Mouse (Mus musculus) MEL (cell line): ENCODE data around the gene Rffl. TPM values are rescaled to one million over a fixed set of nuclear protein-coding genes. Genes with fewer than 3 reads are reported as not detected.
A peak's percentile ranks its signal among the peaks of the same experiment; 100 is the strongest.

Experiments used
- DNase-seq: peaks from one replicate; pipeline ENCODE4 v3.0.0; 2011; ENCODE audit warnings: low read depth, low spot score
- H3K27ac ChIP-seq: 2 replicates; pipeline ENCODE4 v1.5.1; 2012; ENCODE audit warnings: low read depth, mild to moderate bottlenecking, control low read depth, low read length, moderate library complexity; ENCODE audit not compliant: control insufficient read depth
- H3K27me3 ChIP-seq, 2 experiments: fragments of 150-350 bp in 1 of 2; sonication (generic) in 1 of 2; 2 replicates each; pipeline ENCODE4 v1.6.1; 2012; ENCODE audit warnings: low read length in 2 of 2, mild to moderate bottlenecking in 2 of 2, improper control_type of control experiment in 1 of 2, moderate library complexity in 1 of 2; ENCODE audit not compliant: insufficient read depth in 2 of 2, control insufficient read depth in 1 of 2
- H3K36me3 ChIP-seq, 2 experiments: 2 replicates each; pipeline ENCODE4 v1.6.1; 2012 to 2014; ENCODE audit warnings: low read length in 2 of 2, improper control_type of control experiment in 1 of 2, inconsistent platforms in 1 of 2, mild to moderate bottlenecking in 1 of 2; ENCODE audit not compliant: insufficient read depth in 2 of 2, control insufficient read depth in 1 of 2
- H3K4me1 ChIP-seq, 2 experiments: fragments of 150-350 bp in 1 of 2; sonication (generic) in 1 of 2; 2 replicates each; pipeline ENCODE4 v1.6.1; 2012; ENCODE audit warnings: low read length in 2 of 2, improper control_type of control experiment in 1 of 2, mild to moderate bottlenecking in 1 of 2; ENCODE audit not compliant: insufficient read depth in 2 of 2, control insufficient read depth in 1 of 2
- H3K4me3 ChIP-seq, 2 experiments: fragments of 150-350 bp in 1 of 2; sonication (generic) in 1 of 2; 2 replicates each; pipeline ENCODE4 v1.5.1; 2012; ENCODE audit warnings: low read depth in 2 of 2, low read length in 2 of 2, mild to moderate bottlenecking in 2 of 2, moderate library complexity in 2 of 2, control low read depth in 1 of 2, improper control_type of control experiment in 1 of 2; ENCODE audit not compliant: control insufficient read depth in 1 of 2, insufficient read depth in 1 of 2
- H3K79me2 ChIP-seq: 2 replicates; pipeline ENCODE4 v1.6.1; 2012; ENCODE audit warnings: mild to moderate bottlenecking, low read length, moderate library complexity; ENCODE audit not compliant: control insufficient read depth, poor library complexity, insufficient read depth
- H3K9ac ChIP-seq: 2 replicates; pipeline ENCODE4 v1.6.1; 2012; ENCODE audit warnings: low read depth, mild to moderate bottlenecking, control low read depth, low read length, moderate library complexity; ENCODE audit not compliant: control insufficient read depth, poor library complexity, severe bottlenecking
- H3K9me3 ChIP-seq: fragments of 150-350 bp; sonication (generic); replicated peaks from 2 replicates; pipeline ENCODE4 v1.6.1; 2012; ENCODE audit warnings: mild to moderate bottlenecking, low read length, improper control_type of control experiment, moderate library complexity; ENCODE audit not compliant: insufficient read depth
- CHD1 ChIP-seq: IDR thresholded peaks from 2 replicates; pipeline ENCODE4 v1.6.1; 2012; ENCODE audit warnings: low read depth, mild to moderate bottlenecking, inconsistent platforms, low read length, improper control_type of control experiment
- CHD2 ChIP-seq: IDR thresholded peaks from 2 replicates; pipeline ENCODE4 v1.6.1; 2011; ENCODE audit warnings: low read length, improper control_type of control experiment
- CTCF ChIP-seq, 3 experiments: IDR thresholded peaks in 2 of 3; conservative IDR thresholded peaks in 1 of 3; 2 replicates each; pipeline ENCODE4 v1.5.1; 2011 to 2012; ENCODE audit warnings: low read length in 3 of 3, low read depth in 2 of 3, mild to moderate bottlenecking in 2 of 3, improper control_type of control experiment in 1 of 3, inconsistent platforms in 1 of 3, mixed read lengths in 1 of 3, moderate library complexity in 1 of 3; ENCODE audit not compliant: control insufficient read depth in 1 of 3, insufficient read depth in 1 of 3, poor library complexity in 1 of 3, severe bottlenecking in 1 of 3
- E2F4 ChIP-seq: IDR thresholded peaks from 2 replicates; pipeline ENCODE4 v1.6.1; 2011; ENCODE audit warnings: low read depth, low read length, improper control_type of control experiment, borderline replicate concordance
- EP300 ChIP-seq, 2 experiments: IDR thresholded peaks; 2 replicates each; pipeline ENCODE4 v1.6.1; 2011; ENCODE audit warnings: improper control_type of control experiment in 2 of 2, low read length in 2 of 2, low read depth in 1 of 2, mild to moderate bottlenecking in 1 of 2
- ETS1 ChIP-seq: IDR thresholded peaks from 2 replicates; pipeline ENCODE4 v1.6.1; 2012; ENCODE audit warnings: low read depth, mild to moderate bottlenecking, inconsistent platforms, low read length, improper control_type of control experiment, moderate library complexity
- GATA1 ChIP-seq: IDR thresholded peaks from 2 replicates; pipeline ENCODE4 v1.6.1; 2011; ENCODE audit warnings: low read depth, low read length, improper control_type of control experiment
- HCFC1 ChIP-seq: IDR thresholded peaks from 2 replicates; pipeline ENCODE4 v1.6.1; 2012; ENCODE audit warnings: low read depth, mild to moderate bottlenecking, inconsistent platforms, low read length, improper control_type of control experiment, moderate library complexity
- KAT2A ChIP-seq: conservative IDR thresholded peaks from 2 replicates; pipeline ENCODE4 v1.6.1; 2012; ENCODE audit warnings: low read depth, low read length, improper control_type of control experiment, inconsistent platforms
- MAFK ChIP-seq: IDR thresholded peaks from 2 replicates; pipeline ENCODE4 v1.6.1; 2011; ENCODE audit warnings: low read depth, mild to moderate bottlenecking, low read length, improper control_type of control experiment, borderline replicate concordance
- MAX ChIP-seq: IDR thresholded peaks from 2 replicates; pipeline ENCODE4 v1.6.1; 2011; ENCODE audit warnings: low read length, improper control_type of control experiment
- MEF2A ChIP-seq: IDR thresholded peaks from 2 replicates; pipeline ENCODE4 v1.6.1; 2014; ENCODE audit warnings: low read depth, mild to moderate bottlenecking, inconsistent platforms, low read length, improper control_type of control experiment; ENCODE audit not compliant: poor library complexity, insufficient replicate concordance, severe bottlenecking; ENCODE audit errors: extremely low read depth
- MXI1 ChIP-seq: IDR thresholded peaks from 2 replicates; pipeline ENCODE4 v1.6.1; 2011; ENCODE audit warnings: mild to moderate bottlenecking, low read depth, low read length, improper control_type of control experiment
- MYC ChIP-seq: IDR thresholded peaks from 2 replicates; pipeline ENCODE4 v1.6.1; 2011; ENCODE audit warnings: low read depth, mild to moderate bottlenecking, low read length, improper control_type of control experiment, moderate library complexity
- NRF1 ChIP-seq: IDR thresholded peaks from 2 replicates; pipeline ENCODE4 v1.6.1; 2014; ENCODE audit warnings: low read depth, mild to moderate bottlenecking, inconsistent platforms, low read length, improper control_type of control experiment, moderate library complexity; ENCODE audit not compliant: poor library complexity, insufficient read depth, severe bottlenecking
- POLR2A ChIP-seq, 2 experiments: IDR thresholded peaks; 2 replicates each; pipeline ENCODE4 v1.6.1; 2011 to 2012; ENCODE audit warnings: low read length in 2 of 2, mild to moderate bottlenecking in 2 of 2, control low read depth in 1 of 2, improper control_type of control experiment in 1 of 2, low read depth in 1 of 2, moderate library complexity in 1 of 2; ENCODE audit not compliant: control insufficient read depth in 1 of 2, insufficient read depth in 1 of 2, poor library complexity in 1 of 2
- POLR2AphosphoS2 ChIP-seq: IDR thresholded peaks from 2 replicates; pipeline ENCODE4 v1.6.1; 2011; ENCODE audit warnings: low read length, improper control_type of control experiment
- RAD21 ChIP-seq: IDR thresholded peaks from 2 replicates; pipeline ENCODE4 v1.6.1; 2011; ENCODE audit warnings: mild to moderate bottlenecking, low read depth, low read length, improper control_type of control experiment
- RCOR1 ChIP-seq: IDR thresholded peaks from 2 replicates; pipeline ENCODE4 v1.6.1; 2012; ENCODE audit warnings: low read depth, mild to moderate bottlenecking, inconsistent platforms, low read length, improper control_type of control experiment
- SIN3A ChIP-seq: IDR thresholded peaks from 2 replicates; pipeline ENCODE4 v1.6.1; 2012; ENCODE audit warnings: low read length, improper control_type of control experiment, inconsistent platforms
- SMC3 ChIP-seq: IDR thresholded peaks from 2 replicates; pipeline ENCODE4 v1.6.1; 2011; ENCODE audit warnings: low read depth, low read length, improper control_type of control experiment
- TBP ChIP-seq: IDR thresholded peaks from 2 replicates; pipeline ENCODE4 v1.8.0; 2011; ENCODE audit warnings: low read depth, low read length, improper control_type of control experiment
- TCF12 ChIP-seq: IDR thresholded peaks from 2 replicates; pipeline ENCODE4 v1.6.1; 2014; ENCODE audit warnings: low read depth, mild to moderate bottlenecking, inconsistent platforms, low read length, improper control_type of control experiment, moderate library complexity
- USF1 ChIP-seq: IDR thresholded peaks from 2 replicates; pipeline ENCODE4 v1.6.1; 2014; ENCODE audit warnings: low read depth, mild to moderate bottlenecking, inconsistent platforms, low read length, improper control_type of control experiment, moderate library complexity
- ZKSCAN1 ChIP-seq: IDR thresholded peaks from 2 replicates; pipeline ENCODE4 v1.6.1; 2012; ENCODE audit warnings: low read depth, mild to moderate bottlenecking, inconsistent platforms, low read length, improper control_type of control experiment, moderate library complexity
- ZNF384 ChIP-seq: IDR thresholded peaks from 2 replicates; pipeline ENCODE4 v1.6.1; 2012; ENCODE audit warnings: low read depth, mild to moderate bottlenecking, inconsistent platforms, low read length, improper control_type of control experiment
- polyA plus RNA-seq, 2 experiments: library from polyadenylated mRNA; stranded (reverse) in 1 of 2; unstranded in 1 of 2; fragments of >175 nt in 1 of 2; fragments of >200 nt in 1 of 2; gene quantifications; 2 replicates each; pipeline versions ENCODE4 v1.2.1 to v1.2.4; 2012; ENCODE audit warnings: low replicate concordance in 2 of 2, low read depth in 1 of 2; ENCODE audit not compliant: insufficient read length in 2 of 2, insufficient read depth in 1 of 2, missing spikeins in 1 of 2
- total RNA-seq: library from RNA; depleted of rRNA; stranded (reverse); fragments of 300-350 nt; gene quantifications from 2 replicates; pipeline ENCODE4 v1.2.3, GENCODE M21; 2012

Gene Rffl
- total and polyA plus RNA-seq, 3 experiments, result 15.2 to 17.8 TPM; not detected in 1

GRCm38 (mm10) chr11:82807370-82807769, 63.6 kb downstream of the Rffl start:
- no peak overlapping the region for H3K9ac ChIP-seq
- no peaks in the 10 kb centered on the region for H3K27me3 ChIP-seq
- 0 out of 2 replicates have a peak overlapping the region, but pooled peaks have one; percentile 4 for H3K27ac ChIP-seq
- TF ChIP-seq MAX, result no peak
- TF ChIP-seq GATA1, result no peak
- TF ChIP-seq ZNF384, result peak; percentile 79
- no peak for DNase-seq
- peaks cover 10 to 12% of the 10 kb centered on the region in 2 experiments; a peak in 3 of 4 replicates for H3K4me1 ChIP-seq
- H3K9me3 ChIP-seq, result no peaks in the 10 kb centered on the region
- H3K4me3 ChIP-seq, result no peak overlapping the region
- peaks cover 6 to 22% of the 10 kb centered on the region in 2 experiments for H3K36me3 ChIP-seq
- no peaks in the 10 kb centered on the region for H3K79me2 ChIP-seq

DNA sequence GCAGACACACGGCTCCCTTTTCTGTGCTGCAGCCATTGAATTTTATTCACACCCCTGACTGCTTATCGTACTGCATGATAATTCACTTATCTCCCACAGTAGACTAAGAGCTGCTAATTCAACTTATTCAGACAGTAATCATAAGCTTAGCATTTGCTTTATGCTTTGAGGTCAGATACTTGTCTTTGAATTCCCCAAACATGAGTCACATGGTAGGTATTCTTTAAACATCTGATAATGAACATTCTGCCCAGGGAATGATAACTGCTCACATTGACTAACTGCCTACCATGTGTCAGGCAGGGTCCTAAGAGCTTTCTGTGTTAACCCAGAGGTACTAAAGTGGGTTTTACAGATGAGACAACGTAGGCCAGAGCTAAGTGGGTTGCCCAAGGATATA, 64.4 kb downstream of the Rffl start:
- peak; percentile 56 for DNase-seq
- H3K36me3 ChIP-seq, result peaks cover 6 to 22% of the 10 kb centered on the region in 2 experiments

GRCm38 (mm10) chr11:82783453-82783852, 87.6 kb downstream of the Rffl start:
- Histone ChIP-seq H3K9me3 (no peaks in the 10 kb centered on the region), H3K79me2 (peaks cover 34% of the 10 kb centered on the region), H3K4me1 (peaks cover 16 to 17% of the 10 kb centered on the region in 2 experiments; a peak in 3 of 4 replicates), H3K36me3 (peaks cover 23 to 34% of the 10 kb centered on the region in 2 experiments), H3K27me3 (no peaks in the 10 kb centered on the region), H3K27ac (no peak overlapping the region), H3K4me3 (no peak overlapping the region)
- DNase-seq, result no peak
- no peak for TF ChIP-seq USF1
- TF ChIP-seq, all 39 proteins: peak for 0
- no peak overlapping the region for H3K9ac ChIP-seq

More for the DNA sequence above, 64.4 kb downstream of the Rffl start:
- Histone ChIP-seq H3K27ac (peak overlapping the region; percentile 54), H3K9me3 (no peaks in the 10 kb centered on the region), H3K4me3 (no peak overlapping the region), H3K9ac (no peak overlapping the region), H3K27me3 (no peaks in the 10 kb centered on the region), H3K4me1 (peaks cover 10 to 12% of the 10 kb centered on the region in 2 experiments; a peak in 3 of 4 replicates), H3K79me2 (no peaks in the 10 kb centered on the region)
- no peak for TF ChIP-seq MAX
- no peak for TF ChIP-seq CTCF (IDR thresholded peaks at IDR 0.05 in 2 of 3, conservative IDR thresholded peaks at IDR 0.05 in 1 of 3; ENCODE audit: control insufficient read depth in 1 of 3, insufficient read depth in 1 of 3, low read depth in 2 of 3, low read length in 3 of 3, poor library complexity in 1 of 3, severe bottlenecking in 1 of 3)
- peak in 1 of 2 experiments; percentile 52; a peak in 2 of 4 replicates for TF ChIP-seq EP300 (IDR thresholded peaks at IDR 0.05; ENCODE audit: low read depth in 1 of 2, low read length in 2 of 2)
- no peak for TF ChIP-seq TBP
- no peak for TF ChIP-seq HCFC1
- TF ChIP-seq SMC3, result no peak
- TF ChIP-seq MEF2A, result no peak
- no peak for TF ChIP-seq RAD21
- TF ChIP-seq POLR2A (IDR thresholded peaks at IDR 0.05; ENCODE audit: control insufficient read depth in 1 of 2, insufficient read depth in 1 of 2, low read depth in 1 of 2, low read length in 2 of 2, poor library complexity in 1 of 2), result no peak
- TF ChIP-seq NRF1, result no peak
- peak; percentile 31; the same call in 1 of the 2 replicates for TF ChIP-seq POLR2AphosphoS2
- no peak for TF ChIP-seq ZKSCAN1
- 0 out of 2 replicates have a peak, but pooled peaks have one; percentile 10 for TF ChIP-seq RCOR1
- no peak for TF ChIP-seq CHD1
- TF ChIP-seq SIN3A, result 0 out of 2 replicates have a peak, but pooled peaks have one; percentile 40
- no peak for TF ChIP-seq CHD2
- TF ChIP-seq GATA1, result peak; percentile 80
- peak; percentile 80 for TF ChIP-seq USF1
- TF ChIP-seq MXI1, result peak; percentile 70
- no peak for TF ChIP-seq TCF12
- TF ChIP-seq KAT2A, result no peak
- no peak for TF ChIP-seq E2F4
- TF ChIP-seq MYC, result peak; percentile 66; the same call in 1 of the 2 replicates
- TF ChIP-seq ZNF384, result no peak
- no peak for TF ChIP-seq MAFK
- peak; percentile 56; the same call in 1 of the 2 replicates for TF ChIP-seq ETS1
